Mouse (Mus musculus) MEL (cell line): Measurements from ENCODE around the gene Tmem151a. TPM values are rescaled to one million over a fixed set of nuclear protein-coding genes. Genes with fewer than 3 reads are reported as not detected.

Source experiments
- DNase-seq: peaks from one replicate; pipeline ENCODE4 v3.0.0; 2011; ENCODE audit warnings: low read depth, low spot score
- H3K27ac ChIP-seq: 2 replicates; pipeline ENCODE4 v1.5.1; 2012; ENCODE audit warnings: low read depth, mild to moderate bottlenecking, control low read depth, low read length, moderate library complexity; ENCODE audit not compliant: control insufficient read depth
- H3K27me3 ChIP-seq, 2 experiments: fragments of 150-350 bp in 1 of 2; sonication (generic) in 1 of 2; 2 replicates each; pipeline ENCODE4 v1.6.1; 2012; ENCODE audit warnings: low read length in 2 of 2, mild to moderate bottlenecking in 2 of 2, improper control_type of control experiment in 1 of 2, moderate library complexity in 1 of 2; ENCODE audit not compliant: insufficient read depth in 2 of 2, control insufficient read depth in 1 of 2
- H3K36me3 ChIP-seq, 2 experiments: 2 replicates each; pipeline ENCODE4 v1.6.1; 2012 to 2014; ENCODE audit warnings: low read length in 2 of 2, improper control_type of control experiment in 1 of 2, inconsistent platforms in 1 of 2, mild to moderate bottlenecking in 1 of 2; ENCODE audit not compliant: insufficient read depth in 2 of 2, control insufficient read depth in 1 of 2
- H3K4me1 ChIP-seq, 2 experiments: fragments of 150-350 bp in 1 of 2; sonication (generic) in 1 of 2; 2 replicates each; pipeline ENCODE4 v1.6.1; 2012; ENCODE audit warnings: low read length in 2 of 2, improper control_type of control experiment in 1 of 2, mild to moderate bottlenecking in 1 of 2; ENCODE audit not compliant: insufficient read depth in 2 of 2, control insufficient read depth in 1 of 2
- H3K4me3 ChIP-seq, 2 experiments: fragments of 150-350 bp in 1 of 2; sonication (generic) in 1 of 2; 2 replicates each; pipeline ENCODE4 v1.5.1; 2012; ENCODE audit warnings: low read depth in 2 of 2, low read length in 2 of 2, mild to moderate bottlenecking in 2 of 2, moderate library complexity in 2 of 2, control low read depth in 1 of 2, improper control_type of control experiment in 1 of 2; ENCODE audit not compliant: control insufficient read depth in 1 of 2, insufficient read depth in 1 of 2
- H3K79me2 ChIP-seq: 2 replicates; pipeline ENCODE4 v1.6.1; 2012; ENCODE audit warnings: mild to moderate bottlenecking, low read length, moderate library complexity; ENCODE audit not compliant: control insufficient read depth, poor library complexity, insufficient read depth
- H3K9ac ChIP-seq: 2 replicates; pipeline ENCODE4 v1.6.1; 2012; ENCODE audit warnings: low read depth, mild to moderate bottlenecking, control low read depth, low read length, moderate library complexity; ENCODE audit not compliant: control insufficient read depth, poor library complexity, severe bottlenecking
- H3K9me3 ChIP-seq: fragments of 150-350 bp; sonication (generic); replicated peaks from 2 replicates; pipeline ENCODE4 v1.6.1; 2012; ENCODE audit warnings: mild to moderate bottlenecking, low read length, improper control_type of control experiment, moderate library complexity; ENCODE audit not compliant: insufficient read depth
- BHLHE40 ChIP-seq: IDR thresholded peaks from 2 replicates; pipeline ENCODE4 v1.6.1; 2012; ENCODE audit warnings: low read depth, mild to moderate bottlenecking, inconsistent platforms, low read length, improper control_type of control experiment, borderline replicate concordance
- CHD1 ChIP-seq: IDR thresholded peaks from 2 replicates; pipeline ENCODE4 v1.6.1; 2012; ENCODE audit warnings: low read depth, mild to moderate bottlenecking, inconsistent platforms, low read length, improper control_type of control experiment
- CTCF ChIP-seq, 3 experiments: IDR thresholded peaks in 2 of 3; conservative IDR thresholded peaks in 1 of 3; 2 replicates each; pipeline ENCODE4 v1.5.1; 2011 to 2012; ENCODE audit warnings: low read length in 3 of 3, low read depth in 2 of 3, mild to moderate bottlenecking in 2 of 3, improper control_type of control experiment in 1 of 3, inconsistent platforms in 1 of 3, mixed read lengths in 1 of 3, moderate library complexity in 1 of 3; ENCODE audit not compliant: control insufficient read depth in 1 of 3, insufficient read depth in 1 of 3, poor library complexity in 1 of 3, severe bottlenecking in 1 of 3
- E2F4 ChIP-seq: IDR thresholded peaks from 2 replicates; pipeline ENCODE4 v1.6.1; 2011; ENCODE audit warnings: low read depth, low read length, improper control_type of control experiment, borderline replicate concordance
- ELF1 ChIP-seq: IDR thresholded peaks from 2 replicates; pipeline ENCODE4 v1.6.1; 2014; ENCODE audit warnings: low read depth, mild to moderate bottlenecking, inconsistent platforms, low read length, improper control_type of control experiment, moderate library complexity
- EP300 ChIP-seq, 2 experiments: IDR thresholded peaks; 2 replicates each; pipeline ENCODE4 v1.6.1; 2011; ENCODE audit warnings: improper control_type of control experiment in 2 of 2, low read length in 2 of 2, low read depth in 1 of 2, mild to moderate bottlenecking in 1 of 2
- ETS1 ChIP-seq: IDR thresholded peaks from 2 replicates; pipeline ENCODE4 v1.6.1; 2012; ENCODE audit warnings: low read depth, mild to moderate bottlenecking, inconsistent platforms, low read length, improper control_type of control experiment, moderate library complexity
- GATA1 ChIP-seq: IDR thresholded peaks from 2 replicates; pipeline ENCODE4 v1.6.1; 2011; ENCODE audit warnings: low read depth, low read length, improper control_type of control experiment
- HCFC1 ChIP-seq: IDR thresholded peaks from 2 replicates; pipeline ENCODE4 v1.6.1; 2012; ENCODE audit warnings: low read depth, mild to moderate bottlenecking, inconsistent platforms, low read length, improper control_type of control experiment, moderate library complexity
- JUND ChIP-seq: IDR thresholded peaks from 2 replicates; pipeline ENCODE4 v1.6.1; 2011; ENCODE audit warnings: low read depth, mild to moderate bottlenecking, improper control_type of control experiment, low read length
- KAT2A ChIP-seq: conservative IDR thresholded peaks from 2 replicates; pipeline ENCODE4 v1.6.1; 2012; ENCODE audit warnings: low read depth, low read length, improper control_type of control experiment, inconsistent platforms
- MAFK ChIP-seq: IDR thresholded peaks from 2 replicates; pipeline ENCODE4 v1.6.1; 2011; ENCODE audit warnings: low read depth, mild to moderate bottlenecking, low read length, improper control_type of control experiment, borderline replicate concordance
- MAX ChIP-seq: IDR thresholded peaks from 2 replicates; pipeline ENCODE4 v1.6.1; 2011; ENCODE audit warnings: low read length, improper control_type of control experiment
- MEF2A ChIP-seq: IDR thresholded peaks from 2 replicates; pipeline ENCODE4 v1.6.1; 2014; ENCODE audit warnings: low read depth, mild to moderate bottlenecking, inconsistent platforms, low read length, improper control_type of control experiment; ENCODE audit not compliant: poor library complexity, insufficient replicate concordance, severe bottlenecking; ENCODE audit errors: extremely low read depth
- MXI1 ChIP-seq: IDR thresholded peaks from 2 replicates; pipeline ENCODE4 v1.6.1; 2011; ENCODE audit warnings: mild to moderate bottlenecking, low read depth, low read length, improper control_type of control experiment
- MYC ChIP-seq: IDR thresholded peaks from 2 replicates; pipeline ENCODE4 v1.6.1; 2011; ENCODE audit warnings: low read depth, mild to moderate bottlenecking, low read length, improper control_type of control experiment, moderate library complexity
- NELFE ChIP-seq: IDR thresholded peaks from 2 replicates; pipeline ENCODE4 v1.6.1; 2011; ENCODE audit warnings: low read depth, low read length, improper control_type of control experiment
- NRF1 ChIP-seq: IDR thresholded peaks from 2 replicates; pipeline ENCODE4 v1.6.1; 2014; ENCODE audit warnings: low read depth, mild to moderate bottlenecking, inconsistent platforms, low read length, improper control_type of control experiment, moderate library complexity; ENCODE audit not compliant: poor library complexity, insufficient read depth, severe bottlenecking
- POLR2A ChIP-seq, 2 experiments: IDR thresholded peaks; 2 replicates each; pipeline ENCODE4 v1.6.1; 2011 to 2012; ENCODE audit warnings: low read length in 2 of 2, mild to moderate bottlenecking in 2 of 2, control low read depth in 1 of 2, improper control_type of control experiment in 1 of 2, low read depth in 1 of 2, moderate library complexity in 1 of 2; ENCODE audit not compliant: control insufficient read depth in 1 of 2, insufficient read depth in 1 of 2, poor library complexity in 1 of 2
- POLR2AphosphoS2 ChIP-seq: IDR thresholded peaks from 2 replicates; pipeline ENCODE4 v1.6.1; 2011; ENCODE audit warnings: low read length, improper control_type of control experiment
- RAD21 ChIP-seq: IDR thresholded peaks from 2 replicates; pipeline ENCODE4 v1.6.1; 2011; ENCODE audit warnings: mild to moderate bottlenecking, low read depth, low read length, improper control_type of control experiment
- RCOR1 ChIP-seq: IDR thresholded peaks from 2 replicates; pipeline ENCODE4 v1.6.1; 2012; ENCODE audit warnings: low read depth, mild to moderate bottlenecking, inconsistent platforms, low read length, improper control_type of control experiment
- SIN3A ChIP-seq: IDR thresholded peaks from 2 replicates; pipeline ENCODE4 v1.6.1; 2012; ENCODE audit warnings: low read length, improper control_type of control experiment, inconsistent platforms
- SMC3 ChIP-seq: IDR thresholded peaks from 2 replicates; pipeline ENCODE4 v1.6.1; 2011; ENCODE audit warnings: low read depth, low read length, improper control_type of control experiment
- TBP ChIP-seq: IDR thresholded peaks from 2 replicates; pipeline ENCODE4 v1.8.0; 2011; ENCODE audit warnings: low read depth, low read length, improper control_type of control experiment
- TCF12 ChIP-seq: IDR thresholded peaks from 2 replicates; pipeline ENCODE4 v1.6.1; 2014; ENCODE audit warnings: low read depth, mild to moderate bottlenecking, inconsistent platforms, low read length, improper control_type of control experiment, moderate library complexity
- UBTF ChIP-seq: IDR thresholded peaks from 2 replicates; pipeline ENCODE4 v1.6.1; 2012; ENCODE audit warnings: low read depth, mild to moderate bottlenecking, inconsistent platforms, low read length, improper control_type of control experiment, moderate library complexity, borderline replicate concordance; ENCODE audit not compliant: insufficient read depth
- USF1 ChIP-seq: IDR thresholded peaks from 2 replicates; pipeline ENCODE4 v1.6.1; 2014; ENCODE audit warnings: low read depth, mild to moderate bottlenecking, inconsistent platforms, low read length, improper control_type of control experiment, moderate library complexity
- USF2 ChIP-seq, 2 experiments: IDR thresholded peaks; 2 replicates each; pipeline ENCODE4 v1.6.1; 2011 to 2012; ENCODE audit warnings: improper control_type of control experiment in 2 of 2, low read length in 2 of 2, borderline replicate concordance in 1 of 2, inconsistent platforms in 1 of 2, low read depth in 1 of 2, mild to moderate bottlenecking in 1 of 2; ENCODE audit not compliant: insufficient read depth in 1 of 2
- ZC3H11A ChIP-seq: IDR thresholded peaks from 2 replicates; pipeline ENCODE4 v1.6.1; 2012; ENCODE audit warnings: low read depth, mild to moderate bottlenecking, inconsistent platforms, low read length, improper control_type of control experiment
- ZKSCAN1 ChIP-seq: IDR thresholded peaks from 2 replicates; pipeline ENCODE4 v1.6.1; 2012; ENCODE audit warnings: low read depth, mild to moderate bottlenecking, inconsistent platforms, low read length, improper control_type of control experiment, moderate library complexity
- ZMIZ1 ChIP-seq: IDR thresholded peaks from 2 replicates; pipeline ENCODE4 v1.6.1; 2012; ENCODE audit warnings: low read depth, mild to moderate bottlenecking, inconsistent platforms, low read length, improper control_type of control experiment, moderate library complexity
- ZNF384 ChIP-seq: IDR thresholded peaks from 2 replicates; pipeline ENCODE4 v1.6.1; 2012; ENCODE audit warnings: low read depth, mild to moderate bottlenecking, inconsistent platforms, low read length, improper control_type of control experiment
- polyA plus RNA-seq, 2 experiments: library from polyadenylated mRNA; stranded (reverse) in 1 of 2; unstranded in 1 of 2; fragments of >175 nt in 1 of 2; fragments of >200 nt in 1 of 2; gene quantifications; 2 replicates each; pipeline versions ENCODE4 v1.2.1 to v1.2.4; 2012; ENCODE audit warnings: low replicate concordance in 2 of 2, low read depth in 1 of 2; ENCODE audit not compliant: insufficient read length in 2 of 2, insufficient read depth in 1 of 2, missing spikeins in 1 of 2
- total RNA-seq: library from RNA; depleted of rRNA; stranded (reverse); fragments of 300-350 nt; gene quantifications from 2 replicates; pipeline ENCODE4 v1.2.3, GENCODE M21; 2012

Gene Tmem151a
- total and polyA plus RNA-seq, 3 experiments = 0.63 TPM; not detected in 2

- H3K9ac ChIP-seq = peak overlapping the region; percentile 67
- no peaks in the 10 kb centered on the region for H3K79me2 ChIP-seq
- H3K4me1 ChIP-seq = peaks cover 7 to 24% of the 10 kb centered on the region in 2 experiments; a peak in 3 of 4 replicates
- H3K36me3 ChIP-seq = peaks cover under 1 to 15% of the 10 kb centered on the region in 2 experiments; a peak in 3 of 4 replicates
- H3K9me3 ChIP-seq = no peaks in the 10 kb centered on the region
- H3K27me3 ChIP-seq = no peaks in the 10 kb centered on the region
- peak overlapping the region in 1 of 2 experiments; percentile 72; a peak in 2 of 4 replicates for H3K4me3 ChIP-seq
- peak; percentile 90 for DNase-seq
- H3K27ac ChIP-seq = peak overlapping the region; percentile 94
- TF ChIP-seq ELF1 = peak; percentile 44; the same call in 1 of the 2 replicates
- TF ChIP-seq ZNF384 = no peak
- peak in 1 of 2 experiments; percentile 84; a peak in 2 of 4 replicates for TF ChIP-seq EP300 (IDR thresholded peaks at IDR 0.05; ENCODE audit: low read depth in 1 of 2, low read length in 2 of 2)
- TF ChIP-seq MYC = peak; percentile 46; the same call in 1 of the 2 replicates
- TF ChIP-seq UBTF = no peak
- TF ChIP-seq POLR2AphosphoS2 = peak; percentile 79
- TF ChIP-seq MXI1 = peak; percentile 56; the same call in 1 of the 2 replicates
- peak; percentile 79; the same call in 1 of the 2 replicates for TF ChIP-seq JUND
- TF ChIP-seq NELFE = no peak; the same call in 1 of the 2 replicates
- no peak for TF ChIP-seq USF1
- no peak for TF ChIP-seq USF2 (IDR thresholded peaks at IDR 0.05; ENCODE audit: borderline replicate concordance in 1 of 2, insufficient read depth in 1 of 2, low read depth in 1 of 2, low read length in 2 of 2)
- no peak for TF ChIP-seq E2F4
- TF ChIP-seq TCF12 = peak; percentile 54; the same call in 1 of the 2 replicates
- peak; percentile 66 for TF ChIP-seq SMC3
- TF ChIP-seq TBP = 0 out of 2 replicates have a peak, but pooled peaks have one; percentile 13
- peak; percentile 70 for TF ChIP-seq NRF1
- peak; percentile 68 for TF ChIP-seq HCFC1
- TF ChIP-seq ZMIZ1 = no peak
- TF ChIP-seq MAFK = no peak
- peak; percentile 86 for TF ChIP-seq ETS1
- TF ChIP-seq CTCF (IDR thresholded peaks at IDR 0.05 in 2 of 3, conservative IDR thresholded peaks at IDR 0.05 in 1 of 3; ENCODE audit: control insufficient read depth in 1 of 3, insufficient read depth in 1 of 3, low read depth in 2 of 3, low read length in 3 of 3, poor library complexity in 1 of 3, severe bottlenecking in 1 of 3) = peak; percentile 96 to 99 (median 96)
- peak; percentile 63 for TF ChIP-seq KAT2A
- TF ChIP-seq GATA1 = peak; percentile 52
- peak; percentile 46; the same call in 1 of the 2 replicates for TF ChIP-seq ZC3H11A
- no peak for TF ChIP-seq RCOR1
- no peak for TF ChIP-seq BHLHE40
- TF ChIP-seq ZKSCAN1 = no peak
- TF ChIP-seq RAD21 = peak; percentile 28
- TF ChIP-seq MEF2A = peak; percentile 72; the same call in 1 of the 2 replicates
- no peak for TF ChIP-seq CHD1
- TF ChIP-seq SIN3A = peak; percentile 42; the same call in 1 of the 2 replicates
- no peak for TF ChIP-seq MAX
- TF ChIP-seq POLR2A (IDR thresholded peaks at IDR 0.05; ENCODE audit: control insufficient read depth in 1 of 2, insufficient read depth in 1 of 2, low read depth in 1 of 2, low read length in 2 of 2, poor library complexity in 1 of 2) = peak; percentile 50 to 55; a peak in 2 of 4 replicates
Observed at GRCm38 (mm10) chr19:5053909-5054308, 31.4 kb downstream of the Tmem151a start.
